Mouse (Mus musculus) forebrain, embryonic 11.5 days (tissue): ENCODE measurements around the gene Ttc19. TPM values are rescaled to one million over a fixed set of nuclear protein-coding genes. Genes with fewer than 3 reads are reported as not detected.

Experiments used
- ATAC-seq: fragments of 200-750 bp; cut with Nextera tagmentation; replicated peaks from 2 replicates; pipeline ENCODE4 v1.8.0; 2017; ENCODE audit warnings: moderate TSS enrichment; ENCODE audit not compliant: low FRiP score
- DNase-seq: peaks from one replicate; pipeline ENCODE4 v3.0.0-alpha.2; 2017; ENCODE audit warnings: low spot score
- H3K27ac ChIP-seq: fragments of 300-500 bp; sonication (generic); 2 replicates; pipeline ENCODE4 v1.5.1; 2014; ENCODE audit warnings: low read depth, low read length
- H3K27me3 ChIP-seq: fragments of 300-500 bp; sonication (generic); 2 replicates; pipeline ENCODE4 v1.6.1; 2014; ENCODE audit warnings: mild to moderate bottlenecking, low read length, mixed read lengths; ENCODE audit not compliant: control insufficient read depth, insufficient read depth
- H3K36me3 ChIP-seq: fragments of 300-500 bp; sonication (generic); 2 replicates; pipeline ENCODE4 v1.6.1; 2014; ENCODE audit warnings: mild to moderate bottlenecking, low read length, moderate library complexity, mixed read lengths; ENCODE audit not compliant: control insufficient read depth, insufficient read depth
- H3K4me1 ChIP-seq: fragments of 300-500 bp; sonication (generic); replicated peaks from 2 replicates; pipeline ENCODE4 v1.6.1; 2014; ENCODE audit warnings: low read length, mixed read lengths; ENCODE audit not compliant: control insufficient read depth, insufficient read depth
- H3K4me2 ChIP-seq: fragments of 300-500 bp; sonication (generic); 2 replicates; pipeline ENCODE4 v1.6.1; 2014; ENCODE audit warnings: low read depth, mild to moderate bottlenecking, low read length, moderate library complexity, mixed read lengths; ENCODE audit not compliant: severe bottlenecking
- H3K4me3 ChIP-seq: fragments of 300-500 bp; sonication (generic); 2 replicates; pipeline ENCODE4 v1.5.1; 2014; ENCODE audit warnings: low read depth, low read length
- H3K9ac ChIP-seq: fragments of 300-500 bp; sonication (generic); 2 replicates; pipeline ENCODE4 v1.6.1; 2014; ENCODE audit warnings: low read length
- H3K9me3 ChIP-seq: fragments of 300-500 bp; sonication (generic); 2 replicates; pipeline ENCODE4 v1.6.1; 2016; ENCODE audit warnings: low read length, mixed read lengths; ENCODE audit not compliant: control insufficient read depth
- WGBS: fragments of 180-500 bp; shearing (Covaris S2); extraction: QIAGEN DNeasy Blood & Tissue Kit; methylation state at CpG from one replicate; pipeline ENCODE4 v1.1.7; 2014; 5-methylcytosine and 5-hydroxymethylcytosine counted together
- polyA plus RNA-seq: library from polyadenylated mRNA; unstranded; fragments of >200 nt; fragmentation: Nextera tagmentation; extraction: Ambion mirVana; gene quantifications from 2 replicates; pipeline ENCODE4 v1.2.1, GENCODE M21; 2014

Gene Ttc19
- 17.7 and 21.1 TPM in 2 replicates for polyA plus RNA-seq

- Histone ChIP-seq H3K27ac (peak within 1 kb of the TSS; percentile 71), H3K4me1 (no peaks in the 10 kb centered on the region; the same call in 1 of the 2 replicates), H3K9me3 (no peaks in the 10 kb centered on the region; the same call in 1 of the 2 replicates), H3K4me2 (peak within 1 kb of the TSS; percentile 59), H3K4me3 (peak within 1 kb of the TSS; percentile 92), H3K9ac (peak within 1 kb of the TSS; percentile 85), H3K36me3 (no peaks in the 10 kb centered on the region), H3K27me3 (no peaks in the 10 kb centered on the region)
- DNase-seq (peak; percentile 98), ATAC-seq (peak; percentile 97)
- under 1% methylated on average over 68 of the region's 68 CpGs for WGBS
Measured at GRCm38 (mm10) chr11:62280675-62281600, at the start of gene Ttc19, which contains the start of gene Zswim7. Ttc19 (plus strand) TSS chr11:62281473. Zswim7 (minus strand) TSS chr11:62281375.

DNA sequence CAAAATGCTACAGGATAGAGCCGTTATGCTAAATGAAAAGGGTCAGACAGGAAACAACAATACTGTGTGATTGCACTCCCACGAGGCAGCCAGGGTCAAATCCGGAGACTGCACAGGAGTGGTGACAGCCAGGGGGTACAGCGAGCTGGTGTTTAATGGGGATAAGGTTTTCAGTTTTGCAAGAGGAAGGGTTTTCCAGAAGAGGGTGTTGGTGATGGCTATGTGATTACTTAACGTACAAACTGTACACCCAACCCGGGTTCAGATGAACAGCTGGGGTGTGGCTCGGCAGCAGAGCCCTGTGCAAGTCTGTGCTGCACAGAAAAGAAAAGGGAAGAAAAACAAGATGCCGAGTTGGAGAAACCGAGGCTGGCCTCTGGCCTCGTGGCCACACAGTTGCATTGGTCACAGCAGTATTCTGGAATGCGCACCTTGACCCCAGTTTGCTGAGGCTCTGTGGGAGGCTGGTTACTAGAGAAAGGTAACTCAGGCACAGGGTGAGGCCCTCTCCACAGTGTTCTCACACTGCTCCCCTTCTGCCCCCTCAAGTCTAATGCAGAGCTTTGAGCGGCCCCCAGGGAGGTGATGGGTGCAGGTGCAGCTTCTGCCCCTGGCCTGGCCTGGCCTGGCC lies 40.5 kb upstream of the Ttc19 start:
- Histone ChIP-seq H3K27me3 (no peaks in the 10 kb centered on the region), H3K9ac (no peak overlapping the region), H3K4me2 (no peak overlapping the region), H3K27ac (no peak overlapping the region), H3K4me3 (no peak overlapping the region), H3K36me3 (no peaks in the 10 kb centered on the region), H3K9me3 (no peaks in the 10 kb centered on the region; the same call in 1 of the 2 replicates), H3K4me1 (no peaks in the 10 kb centered on the region)
- DNase-seq = no peak
- WGBS = 77% methylated on average over 12 of the region's 12 CpGs
- ATAC-seq = no peak

DNA sequence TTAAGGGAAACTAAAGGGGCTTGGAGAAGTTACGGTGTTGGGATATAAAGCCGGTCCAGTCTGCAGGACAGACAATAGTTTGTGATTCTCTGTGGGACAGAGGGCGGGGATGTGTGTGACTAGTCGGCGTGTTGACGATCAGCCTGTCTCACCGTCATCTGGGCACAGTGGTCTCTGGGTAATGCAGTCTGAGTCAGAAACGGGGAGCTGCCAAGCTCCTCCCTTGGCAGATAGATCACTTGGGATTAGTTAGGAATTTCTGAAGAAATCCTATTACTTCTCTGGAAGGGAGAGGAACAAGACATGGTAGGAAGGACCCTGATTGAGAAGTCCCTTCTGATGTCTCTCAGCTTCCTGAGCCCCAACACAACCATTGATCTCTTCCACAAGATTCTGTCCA lies 37.4 kb upstream of the Ttc19 start:
- Histone ChIP-seq H3K4me3 (no peak overlapping the region), H3K36me3 (no peaks in the 10 kb centered on the region), H3K27me3 (peaks cover 2% of the 10 kb centered on the region; the same call in 1 of the 2 replicates), H3K9ac (no peak overlapping the region), H3K4me1 (0 out of 2 replicates have a peak, but pooled peaks cover 2% of the 10 kb centered on the region), H3K9me3 (no peaks in the 10 kb centered on the region; the same call in 1 of the 2 replicates), H3K27ac (no peak overlapping the region), H3K4me2 (no peak overlapping the region)
- DNase-seq (no peak), ATAC-seq (no peak)
- WGBS = 88% methylated on average over 8 of the region's 8 CpGs

DNA sequence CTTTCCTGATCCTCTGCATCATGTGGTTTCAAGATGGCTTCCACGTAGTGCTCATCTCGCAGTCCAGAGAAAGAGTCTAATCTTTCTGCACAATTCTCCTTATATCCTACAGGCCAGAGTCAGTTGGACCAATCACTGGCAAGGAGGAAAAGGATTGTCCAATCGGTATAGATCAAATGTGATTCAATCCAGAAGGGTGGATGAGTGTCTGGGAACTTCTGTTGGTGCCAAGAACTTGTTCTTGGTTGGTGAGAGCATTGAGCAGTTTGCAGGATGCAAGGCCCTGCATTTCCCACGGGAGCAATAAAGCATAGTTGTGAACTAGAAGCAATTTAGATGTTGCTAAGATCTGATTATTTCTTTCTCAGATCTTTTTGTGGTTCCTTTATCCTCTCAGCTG lies 36.8 kb upstream of the Ttc19 start:
- no peak overlapping the region for H3K27ac ChIP-seq
- peaks cover 3% of the 10 kb centered on the region for H3K27me3 ChIP-seq
- no peak for DNase-seq
- WGBS = 85% methylated on average over 4 of the region's 4 CpGs
- no peak overlapping the region for H3K9ac ChIP-seq
- no peak overlapping the region for H3K4me3 ChIP-seq
- no peaks in the 10 kb centered on the region for H3K36me3 ChIP-seq
- peaks cover 6% of the 10 kb centered on the region; the same call in 1 of the 2 replicates for H3K4me1 ChIP-seq
- H3K4me2 ChIP-seq = no peak overlapping the region
- no peak for ATAC-seq
- no peaks in the 10 kb centered on the region; the same call in 1 of the 2 replicates for H3K9me3 ChIP-seq

- no peak for ATAC-seq
- H3K36me3 ChIP-seq = no peaks in the 10 kb centered on the region
Measured at GRCm38 (mm10) chr11:62247759-62248400, 33.4 kb upstream of the Ttc19 start.

DNA sequence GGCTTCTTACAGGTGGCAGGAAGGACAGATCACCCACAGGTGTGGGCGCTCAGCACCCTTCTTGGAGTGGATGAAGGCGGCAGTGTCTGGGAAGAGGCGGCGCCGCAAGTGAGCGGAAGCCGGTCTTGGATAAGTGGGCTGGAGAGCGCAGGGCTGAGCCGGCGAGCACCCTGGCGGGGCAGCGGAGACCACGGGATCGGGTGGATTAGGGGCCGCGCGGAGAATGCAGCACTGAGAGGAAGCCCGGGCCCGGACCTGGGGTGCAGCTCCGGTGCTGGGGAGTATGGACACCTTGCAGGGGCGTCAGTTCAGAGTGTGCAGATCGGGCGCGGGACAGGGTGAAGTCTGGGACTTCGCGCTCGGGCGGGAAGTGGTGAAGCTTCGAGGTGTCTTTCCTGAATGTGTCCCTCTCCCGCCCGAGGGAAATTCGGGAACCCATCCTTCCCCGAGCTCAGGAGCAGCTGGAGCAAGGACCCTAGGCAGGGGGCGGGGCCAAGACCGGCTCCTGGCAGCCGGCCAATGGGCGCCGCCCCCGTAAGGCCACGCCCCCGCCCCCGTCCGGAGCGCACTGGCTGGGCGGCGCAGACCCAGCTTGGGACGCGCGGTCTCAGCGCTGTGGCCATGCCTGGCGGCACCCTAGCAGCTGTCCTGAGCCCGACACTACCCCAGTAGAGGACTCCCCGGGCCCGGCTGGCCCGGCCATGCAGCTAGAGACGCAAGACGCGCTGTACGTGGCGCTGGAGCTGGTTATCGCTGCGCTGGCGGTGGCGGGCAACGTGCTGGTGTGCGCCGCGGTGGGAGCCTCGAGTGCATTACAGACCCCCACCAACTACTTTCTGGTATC lies 32.6 kb upstream of the Ttc19 start, which contains the start of gene Adora2b:
TSS of gene Adora2b (plus strand) at position 584 of the 844 bp plus-strand sequence.
- DNase-seq (peak; percentile 93), ATAC-seq (peak; percentile 95)
- no peaks in the 10 kb centered on the region; the same call in 1 of the 2 replicates for H3K9me3 ChIP-seq
- H3K9ac ChIP-seq = peak within 1 kb of the TSS; percentile 49
- peaks cover 19% of the 10 kb centered on the region for H3K27me3 ChIP-seq
- H3K4me1 ChIP-seq = peaks cover 10% of the 10 kb centered on the region; the same call in 1 of the 2 replicates
- no peaks in the 10 kb centered on the region for H3K36me3 ChIP-seq
- WGBS = under 1% methylated on average over 68 of the region's 69 CpGs
- H3K4me2 ChIP-seq = peak within 1 kb of the TSS; percentile 98
- no peak within 1 kb of the TSS for H3K27ac ChIP-seq
- peak within 1 kb of the TSS; percentile 47 for H3K4me3 ChIP-seq

More at GRCm38 (mm10) chr11:62247759-62248400, 33.4 kb upstream of the Ttc19 start:
- Histone ChIP-seq H3K4me2 (peak overlapping the region; percentile 98), H3K27ac (no peak overlapping the region), H3K4me1 (peaks cover 10% of the 10 kb centered on the region; the same call in 1 of the 2 replicates), H3K4me3 (peak overlapping the region; percentile 47), H3K9me3 (no peaks in the 10 kb centered on the region; the same call in 1 of the 2 replicates), H3K27me3 (peaks cover 19% of the 10 kb centered on the region), H3K9ac (peak overlapping the region; percentile 49)
- WGBS = 41% methylated on average over 18 of the region's 18 CpGs
- DNase-seq = no peak

- no peaks in the 10 kb centered on the region for H3K36me3 ChIP-seq
- 0 out of 2 replicates have a peak, but pooled peaks have one; percentile 18 for ATAC-seq
- peak overlapping the region; percentile 49 for H3K9ac ChIP-seq
- no peaks in the 10 kb centered on the region; the same call in 1 of the 2 replicates for H3K9me3 ChIP-seq
- peak; percentile 69 for DNase-seq
- H3K27me3 ChIP-seq = peaks cover 19% of the 10 kb centered on the region
- peak overlapping the region; percentile 47 for H3K4me3 ChIP-seq
- no peak overlapping the region for H3K27ac ChIP-seq
- H3K4me1 ChIP-seq = peaks cover 10% of the 10 kb centered on the region; the same call in 1 of the 2 replicates
- peak overlapping the region; percentile 98 for H3K4me2 ChIP-seq
- 4% methylated on average over 35 of the region's 35 CpGs for WGBS
Measured at GRCm38 (mm10) chr11:62249266-62250037, 31.8 kb upstream of the Ttc19 start.
